Mouse (Mus musculus) erythroblast, embryonic 14.5 days (primary cell): ENCODE data around the gene Cabp2. TPM values are rescaled to one million over a fixed set of nuclear protein-coding genes. Genes with fewer than 3 reads are reported as not detected.
"Not testable (repeated sequence)": the region's sequence is repeated elsewhere in the genome, so short reads cannot be mapped to it uniquely, and the experiment has no call there.

Experiments used
- H3K27me3 ChIP-seq: 2 replicates; pipeline ENCODE4 v1.6.1; 2012; ENCODE audit warnings: inconsistent platforms; ENCODE audit not compliant: control insufficient read depth
- H3K36me3 ChIP-seq: 2 replicates; pipeline ENCODE4 v1.6.1; 2012; ENCODE audit warnings: mild to moderate bottlenecking, inconsistent platforms; ENCODE audit not compliant: control insufficient read depth
- H3K4me1 ChIP-seq: 2 replicates; pipeline ENCODE4 v1.6.1; 2012; ENCODE audit warnings: inconsistent platforms; ENCODE audit not compliant: control insufficient read depth
- H3K4me3 ChIP-seq: replicated peaks from 2 replicates; pipeline ENCODE3; 2012; ENCODE audit warnings: moderate library complexity, mild to moderate bottlenecking, inconsistent platforms
- H3K9me3 ChIP-seq: 2 replicates; pipeline ENCODE4 v1.6.1; 2012; ENCODE audit warnings: low read length, inconsistent platforms, mixed read lengths; ENCODE audit not compliant: control insufficient read depth
- GATA1 ChIP-seq: IDR thresholded peaks from 2 replicates; pipeline ENCODE4 v1.6.1; 2012; ENCODE audit warnings: low read length, inconsistent platforms, mixed read lengths
- TAL1 ChIP-seq: IDR thresholded peaks from 3 replicates; pipeline ENCODE4 v1.6.1; 2012; ENCODE audit warnings: low read length, inconsistent platforms, mixed read lengths
- polyA plus RNA-seq: library from polyadenylated mRNA; stranded (reverse); fragments of >175 nt; gene quantifications from 2 replicates; pipeline ENCODE4 v1.2.3, GENCODE M21; 2012

Cabp2 gene
- polyA plus RNA-seq, 1 experiment, result not detected

DNA sequence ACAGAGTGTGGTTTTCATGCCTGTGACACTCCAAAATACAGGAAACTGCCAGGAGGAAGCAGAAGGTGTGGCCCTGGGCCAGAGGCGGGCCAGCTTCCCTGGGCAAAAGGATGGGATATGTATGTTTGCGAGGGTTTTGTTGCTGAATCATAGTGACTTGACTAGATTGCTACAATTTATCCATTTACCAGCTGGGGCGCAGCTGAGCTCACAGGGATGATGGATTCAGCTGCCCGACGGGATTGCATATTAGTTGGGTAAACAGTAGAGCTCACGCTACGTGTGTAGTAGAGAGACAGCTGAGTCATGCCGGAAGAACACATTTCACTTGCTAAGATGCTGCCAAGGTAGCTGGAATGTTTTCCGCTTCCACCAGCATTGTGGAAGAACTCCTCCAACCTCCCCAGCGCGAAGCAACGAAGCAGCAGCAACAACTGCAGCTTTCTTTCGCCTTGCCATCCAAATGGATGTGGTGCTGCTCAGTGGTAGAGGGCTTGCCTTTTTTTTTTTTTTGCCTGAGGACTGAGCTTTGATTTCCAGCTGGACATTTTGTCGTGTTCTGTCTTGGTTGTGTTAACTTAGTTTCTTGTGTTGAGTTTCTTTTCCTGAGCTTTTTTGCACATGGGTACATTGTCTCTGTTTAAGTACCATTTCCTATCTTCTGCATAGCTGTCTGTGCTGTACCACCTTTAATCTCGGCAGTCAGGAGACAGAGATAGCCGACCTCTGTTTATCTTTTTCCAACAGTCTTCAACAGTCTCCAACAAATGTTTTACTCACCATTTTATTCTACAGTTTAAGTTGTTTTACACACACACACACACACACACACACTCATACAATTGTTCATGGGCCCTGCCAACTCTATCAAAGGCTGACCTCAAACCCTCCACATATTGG, 35.2 kb upstream of the Cabp2 start, which contains the start of gene Gstp2:
Gene Gstp2 (minus strand): TSS at position 58 of the 900 bp plus-strand sequence.
- H3K27me3 ChIP-seq, result no peaks in the 10 kb centered on the region
- no peaks in the 10 kb centered on the region for H3K36me3 ChIP-seq
- TF ChIP-seq GATA1 (no peak), TAL1 (no peak; the same call in 2 of the 3 replicates)
- peak within 1 kb of the TSS; percentile 53 for H3K4me3 ChIP-seq
- H3K9me3 ChIP-seq, result peaks cover 3% of the 10 kb centered on the region
- peaks cover 56% of the 10 kb centered on the region for H3K4me1 ChIP-seq

DNA sequence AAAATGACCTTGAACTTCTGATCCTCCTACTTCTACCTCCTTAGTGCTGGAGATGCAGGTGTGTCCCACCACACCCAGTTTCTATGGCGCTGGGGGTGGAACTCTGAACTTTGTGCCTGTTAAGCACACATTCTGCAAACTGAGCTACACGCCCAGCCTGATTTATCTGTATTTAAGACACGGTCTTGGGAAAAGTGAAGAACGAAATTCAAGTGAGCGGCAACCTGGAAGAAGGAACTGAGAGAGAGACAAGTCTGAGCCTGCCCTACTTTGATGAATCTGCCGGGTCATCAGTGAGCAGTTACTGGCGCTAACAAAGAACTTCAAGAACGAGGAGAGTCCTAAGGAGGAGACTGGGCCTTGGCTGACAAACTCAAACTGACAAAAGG, 34.5 kb upstream of the Cabp2 start:
- Histone ChIP-seq H3K27me3 (no peaks in the 10 kb centered on the region), H3K4me3 (peak overlapping the region; percentile 53), H3K36me3 (no peaks in the 10 kb centered on the region), H3K9me3 (peaks cover 5% of the 10 kb centered on the region), H3K4me1 (peaks cover 56% of the 10 kb centered on the region)
- no peak; the same call in 2 of the 3 replicates for TF ChIP-seq TAL1

DNA sequence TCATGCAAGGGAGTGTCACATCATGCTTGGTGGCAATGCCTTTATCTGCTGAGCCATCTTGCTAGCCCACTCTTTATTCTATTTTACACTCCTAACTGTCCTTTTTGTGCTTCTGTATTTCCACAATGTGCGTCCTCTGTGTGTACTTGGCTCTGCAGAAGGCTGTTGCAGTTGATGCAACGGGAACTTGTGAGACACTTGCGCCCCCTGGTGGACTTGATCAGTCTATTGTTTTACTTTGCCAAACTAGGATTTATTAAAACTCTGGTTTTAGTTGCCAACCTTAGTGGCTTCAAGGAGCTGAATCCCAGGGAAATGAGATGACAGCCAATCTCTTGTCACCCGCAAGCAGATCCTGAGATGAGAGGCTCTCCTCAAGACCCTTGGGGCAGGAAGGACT, 33.5 kb upstream of the Cabp2 start:
- peaks cover 5% of the 10 kb centered on the region for H3K9me3 ChIP-seq
- peak overlapping the region; percentile 53 for H3K4me3 ChIP-seq
- H3K36me3 ChIP-seq, result no peaks in the 10 kb centered on the region
- TF ChIP-seq TAL1 (no peak), GATA1 (no peak)
- H3K4me1 ChIP-seq, result peaks cover 52% of the 10 kb centered on the region
- no peaks in the 10 kb centered on the region for H3K27me3 ChIP-seq

DNA sequence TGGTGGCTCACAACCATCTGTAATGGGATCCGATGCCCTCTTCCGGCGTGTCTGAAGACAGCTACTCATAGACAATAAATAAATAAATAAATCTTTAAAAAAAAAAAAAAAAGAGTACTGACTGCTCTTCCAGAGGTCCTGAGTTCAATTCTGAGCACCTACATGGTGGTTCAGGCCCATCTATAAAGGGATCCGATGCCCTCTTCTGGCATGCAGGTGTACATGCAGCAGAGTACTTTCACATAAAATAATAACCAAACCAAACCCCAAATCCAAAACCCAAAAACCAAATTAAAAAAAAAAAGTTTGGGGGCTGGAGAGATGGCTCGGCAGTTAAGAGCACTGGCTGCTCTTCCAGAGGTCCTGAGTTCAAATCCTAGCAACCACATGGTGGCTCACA, 32.3 kb upstream of the Cabp2 start:
- H3K36me3 ChIP-seq, H3K4me3 ChIP-seq, H3K9me3 ChIP-seq, H3K27me3 ChIP-seq: not testable (repeated sequence)
- peaks cover 44% of the 10 kb centered on the region for H3K4me1 ChIP-seq

DNA sequence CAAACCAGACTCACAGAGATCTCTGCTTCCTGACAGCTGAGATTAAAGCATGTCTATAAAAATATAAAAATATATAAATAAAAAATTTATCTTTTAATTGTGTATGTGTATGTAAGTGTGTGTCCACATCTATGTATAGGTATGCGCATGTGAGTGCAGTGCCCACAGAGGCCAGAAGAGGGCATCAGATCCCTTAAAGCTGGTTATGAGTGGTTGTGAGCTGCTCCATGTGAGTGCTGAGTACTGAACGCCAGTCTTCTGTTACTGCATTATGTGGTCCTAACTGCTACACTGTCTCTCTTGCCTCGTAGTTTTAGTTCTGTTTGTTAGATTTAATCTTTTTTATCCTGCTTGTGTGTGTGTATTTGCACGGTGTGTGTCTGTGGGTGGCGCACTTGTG, 30.4 kb upstream of the Cabp2 start:
- H3K4me1 ChIP-seq, result peaks cover 39% of the 10 kb centered on the region
- H3K4me3 ChIP-seq, result no peak overlapping the region
- peaks cover 4% of the 10 kb centered on the region for H3K36me3 ChIP-seq
- peaks cover 5% of the 10 kb centered on the region for H3K9me3 ChIP-seq
- H3K27me3 ChIP-seq, result no peaks in the 10 kb centered on the region
- TF ChIP-seq TAL1 (no peak), GATA1 (no peak)

DNA sequence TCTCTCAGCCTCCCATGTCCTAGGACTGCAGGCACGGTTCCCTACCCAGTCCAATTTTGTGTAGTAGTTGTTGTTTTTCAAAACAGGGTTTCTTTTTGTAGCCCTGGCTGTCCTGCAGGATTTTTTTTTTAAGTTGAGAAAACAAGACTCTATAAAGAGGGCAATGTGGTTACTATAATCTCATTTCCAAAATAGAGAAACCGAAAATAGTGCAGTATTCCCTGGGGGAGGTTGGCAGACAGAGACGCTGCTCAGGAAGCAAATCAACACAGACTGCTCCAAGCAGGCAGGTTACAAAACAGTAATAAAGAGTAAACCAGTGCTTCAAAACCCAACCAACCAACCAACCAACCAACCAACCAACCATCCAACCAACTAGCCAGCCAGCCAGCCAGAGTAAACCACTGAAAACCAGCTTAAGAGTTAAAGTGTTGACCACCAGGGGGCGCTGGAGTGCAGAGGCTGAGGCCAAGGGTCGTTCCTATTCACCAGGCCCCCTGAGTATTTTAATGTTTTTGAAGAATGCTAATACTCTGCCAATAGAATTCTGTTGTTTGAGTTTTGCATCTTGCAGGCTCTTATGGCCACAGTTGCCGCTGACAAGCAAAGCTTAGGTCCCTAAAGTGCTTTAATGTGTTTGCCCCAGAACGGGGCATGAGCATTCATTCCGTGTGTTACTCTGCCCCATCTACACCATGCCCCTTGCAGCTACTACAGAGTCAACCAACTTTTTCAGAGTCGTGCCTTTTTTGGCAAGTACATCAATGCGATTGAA, 29.4 kb upstream of the Cabp2 start:
- peaks cover 5% of the 10 kb centered on the region for H3K9me3 ChIP-seq
- peaks cover 4% of the 10 kb centered on the region for H3K36me3 ChIP-seq
- no peak overlapping the region for H3K4me3 ChIP-seq
- H3K27me3 ChIP-seq, result no peaks in the 10 kb centered on the region
- TF ChIP-seq GATA1 (no peak), TAL1 (no peak)
- peaks cover 38% of the 10 kb centered on the region for H3K4me1 ChIP-seq

DNA sequence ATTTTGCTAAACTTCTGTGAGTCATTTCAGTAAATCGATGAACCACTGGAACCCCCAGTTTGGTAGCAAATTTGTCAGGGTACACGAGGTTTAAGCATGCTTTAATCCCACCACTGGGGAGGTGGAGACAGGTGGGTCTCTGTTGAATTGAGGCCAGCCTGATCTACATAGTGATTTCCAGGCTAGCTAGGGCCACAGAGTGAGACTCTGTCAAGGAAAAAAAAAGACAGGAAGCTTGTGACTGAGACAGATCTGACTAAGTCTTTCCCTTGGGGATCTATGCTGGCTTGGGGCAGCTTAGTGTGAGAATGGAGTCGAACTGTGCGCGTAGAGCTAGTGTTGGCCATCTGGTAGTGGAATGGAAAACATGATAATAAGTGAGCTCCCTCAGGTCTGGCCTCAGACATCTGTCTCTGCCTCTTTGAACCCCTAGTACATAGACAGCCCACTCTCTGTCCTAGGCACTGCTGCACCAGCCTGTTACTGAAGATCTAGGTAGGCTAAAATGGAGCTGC, 28.8 kb upstream of the Cabp2 start:
- peaks cover 5% of the 10 kb centered on the region for H3K9me3 ChIP-seq
- H3K36me3 ChIP-seq, result peaks cover 7% of the 10 kb centered on the region
- no peaks in the 10 kb centered on the region for H3K27me3 ChIP-seq
- peaks cover 36% of the 10 kb centered on the region for H3K4me1 ChIP-seq
- no peak for TF ChIP-seq GATA1
- TF ChIP-seq TAL1, result no peak
- H3K4me3 ChIP-seq, result no peak overlapping the region

DNA sequence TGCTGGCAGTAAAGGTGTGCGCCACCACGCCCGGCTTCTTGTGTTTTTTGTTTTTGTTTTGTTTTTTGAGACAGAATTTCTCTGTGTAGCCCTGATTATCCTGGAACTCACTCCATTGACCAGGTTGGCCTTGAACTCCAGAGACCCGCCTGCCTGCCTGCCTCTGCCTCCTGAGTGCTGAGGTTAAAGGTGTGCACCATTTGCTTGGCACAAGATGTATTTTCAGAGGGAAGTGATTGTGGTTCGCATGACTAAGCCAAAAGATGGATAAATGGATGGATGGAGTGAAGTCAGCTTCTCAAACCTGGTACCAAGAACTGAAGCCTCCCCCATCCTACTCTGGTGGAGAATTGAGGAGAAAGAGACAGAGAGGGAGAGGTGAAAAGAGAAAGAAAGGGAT, 26.8 kb upstream of the Cabp2 start:
- Histone ChIP-seq H3K4me3 (no peak overlapping the region), H3K4me1 (peaks cover 47% of the 10 kb centered on the region), H3K9me3 (peaks cover 5% of the 10 kb centered on the region), H3K36me3 (peaks cover 13% of the 10 kb centered on the region), H3K27me3 (no peaks in the 10 kb centered on the region)
- TF ChIP-seq TAL1 (no peak), GATA1 (no peak)

DNA sequence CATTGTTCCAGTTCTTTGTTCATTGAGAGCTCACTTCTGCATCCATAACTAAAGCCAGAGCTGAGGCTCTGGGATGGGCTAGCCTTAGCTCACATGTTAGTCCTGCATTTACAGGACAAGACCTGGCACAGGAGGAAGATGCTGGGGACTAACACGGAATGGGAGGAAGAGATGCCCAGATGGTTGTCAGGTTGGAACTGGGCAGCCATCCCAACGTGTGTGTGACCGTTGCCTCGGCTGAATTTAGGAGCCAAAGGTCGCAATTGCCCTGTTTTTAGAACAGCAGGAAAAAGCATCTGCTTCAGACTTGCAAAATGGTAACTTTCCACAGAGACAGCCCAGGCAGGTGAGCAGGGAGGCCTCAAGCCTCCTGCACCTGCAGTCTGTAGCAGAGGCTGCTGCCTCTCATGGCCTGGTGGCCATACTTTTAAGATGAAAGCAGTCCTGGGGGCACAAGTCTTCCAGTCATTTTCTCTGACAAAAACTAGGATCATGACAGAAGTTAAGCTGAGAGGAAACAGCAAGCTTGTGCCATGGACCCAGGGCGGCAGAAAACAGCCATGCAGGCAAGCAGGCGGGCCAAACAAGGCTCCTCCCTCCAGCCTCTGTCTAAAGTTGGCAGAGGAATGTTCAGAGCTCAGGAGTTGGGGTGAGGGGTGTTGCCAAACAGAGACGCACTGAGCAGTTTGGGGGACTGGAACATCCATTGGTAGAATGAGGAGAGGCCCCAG, 26.0 kb upstream of the Cabp2 start:
- Histone ChIP-seq H3K36me3 (peaks cover 13% of the 10 kb centered on the region), H3K27me3 (no peaks in the 10 kb centered on the region), H3K4me3 (no peak overlapping the region), H3K9me3 (peaks cover 5% of the 10 kb centered on the region), H3K4me1 (peaks cover 50% of the 10 kb centered on the region)
- TF ChIP-seq TAL1, result no peak
- no peak for TF ChIP-seq GATA1
